Mouse (Mus musculus) hindbrain, embryonic 13.5 days (tissue): Measurements from ENCODE around the gene Lhfpl2. TPM values are rescaled to one million over a fixed set of nuclear protein-coding genes. Genes with fewer than 3 reads are reported as not detected.

Experiments used
- ATAC-seq: fragments of 200-750 bp; cut with Nextera tagmentation; 2 replicates; pipeline ENCODE4 v1.8.0; 2017; ENCODE audit warnings: moderate TSS enrichment; ENCODE audit not compliant: low FRiP score
- H3K27ac ChIP-seq: fragments of 300-500 bp; sonication (generic); 2 replicates; pipeline ENCODE4 v1.5.1; 2015; ENCODE audit warnings: inconsistent platforms, mild to moderate bottlenecking, moderate library complexity
- H3K27me3 ChIP-seq: fragments of 300-500 bp; sonication (generic); 2 replicates; pipeline ENCODE4 v1.6.1; 2015; ENCODE audit warnings: mild to moderate bottlenecking, inconsistent platforms
- H3K36me3 ChIP-seq: fragments of 300-500 bp; sonication (generic); 2 replicates; pipeline ENCODE4 v1.6.1; 2015; ENCODE audit warnings: mild to moderate bottlenecking, inconsistent platforms
- H3K4me1 ChIP-seq: fragments of 300-500 bp; sonication (generic); replicated peaks from 2 replicates; pipeline ENCODE4 v1.6.1; 2015; ENCODE audit warnings: inconsistent platforms
- H3K4me2 ChIP-seq: fragments of 300-500 bp; sonication (generic); 2 replicates; pipeline ENCODE4 v1.6.1; 2015; ENCODE audit warnings: inconsistent platforms, mild to moderate bottlenecking, moderate library complexity
- H3K4me3 ChIP-seq: fragments of 300-500 bp; sonication (generic); 2 replicates; pipeline ENCODE4 v1.5.1; 2015; ENCODE audit warnings: mild to moderate bottlenecking, inconsistent platforms
- H3K9ac ChIP-seq: fragments of 300-500 bp; sonication (generic); 2 replicates; pipeline ENCODE4 v1.6.1; 2015; ENCODE audit warnings: mild to moderate bottlenecking, inconsistent platforms
- H3K9me3 ChIP-seq: fragments of 300-500 bp; sonication (generic); 2 replicates; pipeline ENCODE4 v1.6.1; 2016; ENCODE audit warnings: inconsistent platforms
- WGBS: fragments of 180-500 bp; shearing (Covaris S2); methylation state at CpG from one replicate; pipeline ENCODE4 v1.1.7; 2015; 5-methylcytosine and 5-hydroxymethylcytosine counted together
- polyA plus RNA-seq: library from polyadenylated mRNA; unstranded; fragments of >200 nt; fragmentation: Nextera tagmentation; extraction: Ambion mirVana; gene quantifications from 2 replicates; pipeline ENCODE4 v1.2.1, GENCODE M21; 2015

Lhfpl2 gene
- polyA plus RNA-seq, 1 experiment from 2014 or later, result 18.4 TPM

- H3K27me3 ChIP-seq, result peaks cover 93% of the 10 kb centered on the region
- WGBS, result 33% methylated on average over 16 of the region's 16 CpGs
Observed at GRCm38 (mm10) chr13:94069421-94070307, 12.1 kb downstream of the Lhfpl2 start.

GRCm38 (mm10) chr13:94070308-94070619 is 12.7 kb downstream of the Lhfpl2 start:
- Histone ChIP-seq H3K4me3 (no peak overlapping the region), H3K36me3 (no peaks in the 10 kb centered on the region), H3K4me2 (no peak overlapping the region), H3K27me3 (peaks cover 92% of the 10 kb centered on the region), H3K4me1 (peaks cover 31% of the 10 kb centered on the region), H3K9me3 (no peaks in the 10 kb centered on the region), H3K9ac (no peak overlapping the region), H3K27ac (no peak overlapping the region)
- WGBS, result 80% methylated on average over 3 of the region's 3 CpGs
- no peak for ATAC-seq

More at GRCm38 (mm10) chr13:94069421-94070307, 12.1 kb downstream of the Lhfpl2 start:
- Histone ChIP-seq H3K27ac (no peak overlapping the region), H3K4me2 (no peak overlapping the region), H3K9ac (no peak overlapping the region), H3K4me3 (no peak overlapping the region), H3K36me3 (no peaks in the 10 kb centered on the region), H3K4me1 (peaks cover 33% of the 10 kb centered on the region), H3K9me3 (no peaks in the 10 kb centered on the region)
- ATAC-seq, result no peak

- Histone ChIP-seq H3K4me2 (no peak overlapping the region), H3K27me3 (peaks cover 92% of the 10 kb centered on the region), H3K4me1 (peaks cover 28% of the 10 kb centered on the region), H3K27ac (no peak overlapping the region), H3K9ac (no peak overlapping the region), H3K36me3 (no peaks in the 10 kb centered on the region), H3K4me3 (no peak overlapping the region), H3K9me3 (no peaks in the 10 kb centered on the region)
- 86% methylated on average over 3 of the region's 3 CpGs for WGBS
- no peak for ATAC-seq
Observed at GRCm38 (mm10) chr13:94070927-94071326, 13.3 kb downstream of the Lhfpl2 start.

- H3K27me3 ChIP-seq, result peaks cover 82% of the 10 kb centered on the region
- H3K4me1 ChIP-seq, result peaks cover 37% of the 10 kb centered on the region
- H3K36me3 ChIP-seq, result no peaks in the 10 kb centered on the region
- no peak overlapping the region for H3K4me3 ChIP-seq
- no peak overlapping the region for H3K27ac ChIP-seq
- ATAC-seq, result no peak
- no peak overlapping the region for H3K4me2 ChIP-seq
- H3K9ac ChIP-seq, result no peak overlapping the region
- 62% methylated on average over 9 of the region's 9 CpGs for WGBS
- H3K9me3 ChIP-seq, result no peaks in the 10 kb centered on the region
Observed at GRCm38 (mm10) chr13:94073046-94073715, 15.6 kb downstream of the Lhfpl2 start.

GRCm38 (mm10) chr13:94073716-94074115 is 16.1 kb downstream of the Lhfpl2 start:
- peaks cover 81% of the 10 kb centered on the region for H3K27me3 ChIP-seq
- no peak overlapping the region for H3K9ac ChIP-seq
- no peak overlapping the region for H3K4me2 ChIP-seq
- WGBS, result 54% methylated on average over 5 of the region's 5 CpGs
- H3K27ac ChIP-seq, result no peak overlapping the region
- no peaks in the 10 kb centered on the region for H3K36me3 ChIP-seq
- ATAC-seq, result no peak
- no peaks in the 10 kb centered on the region for H3K9me3 ChIP-seq
- H3K4me3 ChIP-seq, result no peak overlapping the region
- peaks cover 37% of the 10 kb centered on the region for H3K4me1 ChIP-seq

GRCm38 (mm10) chr13:94075181-94075580 is 17.6 kb downstream of the Lhfpl2 start:
- no peak overlapping the region for H3K27ac ChIP-seq
- H3K36me3 ChIP-seq, result no peaks in the 10 kb centered on the region
- peaks cover 26% of the 10 kb centered on the region for H3K4me1 ChIP-seq
- H3K9ac ChIP-seq, result no peak overlapping the region
- H3K4me3 ChIP-seq, result no peak overlapping the region
- H3K9me3 ChIP-seq, result no peaks in the 10 kb centered on the region
- peaks cover 84% of the 10 kb centered on the region for H3K27me3 ChIP-seq
- WGBS, result 88% methylated on average over 1 of the region's 1 CpGs
- ATAC-seq, result no peak
- no peak overlapping the region for H3K4me2 ChIP-seq

- Histone ChIP-seq H3K4me1 (peaks cover 26% of the 10 kb centered on the region), H3K4me2 (no peak overlapping the region), H3K9me3 (no peaks in the 10 kb centered on the region), H3K27ac (no peak overlapping the region), H3K4me3 (no peak overlapping the region), H3K9ac (no peak overlapping the region), H3K36me3 (no peaks in the 10 kb centered on the region), H3K27me3 (peaks cover 69% of the 10 kb centered on the region)
- WGBS, result 50% methylated on average over 14 of the region's 14 CpGs
- no peak for ATAC-seq
Observed at GRCm38 (mm10) chr13:94077136-94078018, 19.8 kb downstream of the Lhfpl2 start.

GRCm38 (mm10) chr13:94083196-94083595 is 25.6 kb downstream of the Lhfpl2 start:
- Histone ChIP-seq H3K9me3 (no peaks in the 10 kb centered on the region), H3K9ac (no peak overlapping the region), H3K4me2 (no peak overlapping the region), H3K27ac (no peak overlapping the region), H3K36me3 (no peaks in the 10 kb centered on the region), H3K4me3 (no peak overlapping the region), H3K27me3 (peaks cover 33% of the 10 kb centered on the region), H3K4me1 (peaks cover 15% of the 10 kb centered on the region)
- no peak for ATAC-seq
- WGBS, result 56% methylated on average over 8 of the region's 8 CpGs

- 61% methylated on average over 15 of the region's 15 CpGs for WGBS
- peaks cover 15% of the 10 kb centered on the region for H3K4me1 ChIP-seq
- H3K4me3 ChIP-seq, result no peak overlapping the region
- no peak overlapping the region for H3K4me2 ChIP-seq
- H3K9ac ChIP-seq, result no peak overlapping the region
- ATAC-seq, result peak; percentile 86
- no peaks in the 10 kb centered on the region for H3K9me3 ChIP-seq
- no peak overlapping the region for H3K27ac ChIP-seq
- no peaks in the 10 kb centered on the region for H3K36me3 ChIP-seq
- peaks cover 21% of the 10 kb centered on the region for H3K27me3 ChIP-seq
Observed at GRCm38 (mm10) chr13:94084220-94085126, 26.9 kb downstream of the Lhfpl2 start.

- Histone ChIP-seq H3K36me3 (no peaks in the 10 kb centered on the region), H3K4me2 (no peak overlapping the region), H3K4me3 (no peak overlapping the region), H3K4me1 (peaks cover 15% of the 10 kb centered on the region), H3K27ac (no peak overlapping the region; the same call in 1 of the 2 replicates), H3K27me3 (0 out of 2 replicates have a peak, but pooled peaks cover 19% of the 10 kb centered on the region), H3K9me3 (no peaks in the 10 kb centered on the region), H3K9ac (no peak overlapping the region)
- ATAC-seq, result no peak
- 93% methylated on average over 12 of the region's 12 CpGs for WGBS
Observed at GRCm38 (mm10) chr13:94086090-94086808, 28.7 kb downstream of the Lhfpl2 start.

- H3K27me3 ChIP-seq, result 0 out of 2 replicates have a peak, but pooled peaks cover 15% of the 10 kb centered on the region
- no peaks in the 10 kb centered on the region for H3K9me3 ChIP-seq
- no peaks in the 10 kb centered on the region for H3K36me3 ChIP-seq
- H3K9ac ChIP-seq, result no peak overlapping the region
- H3K4me3 ChIP-seq, result no peak overlapping the region
- 45% methylated on average over 9 of the region's 9 CpGs for WGBS
- peaks cover 15% of the 10 kb centered on the region for H3K4me1 ChIP-seq
- ATAC-seq, result no peak
- H3K4me2 ChIP-seq, result no peak overlapping the region
- H3K27ac ChIP-seq, result no peak overlapping the region
Observed at GRCm38 (mm10) chr13:94087061-94087460, 29.5 kb downstream of the Lhfpl2 start.
